Mouse (Mus musculus) left cerebral cortex, adult 9 months (tissue): ENCODE data around the gene Trnau1ap.
"Not testable (repeated sequence)": the region's sequence is repeated elsewhere in the genome, so short reads cannot be mapped to it uniquely, and the experiment has no call there.

Experiments
- DNase-seq, 2 experiments: peaks; one replicate each; pipeline ENCODE4 v3.0.0; 2022; ENCODE audit warnings: low spot score in 2 of 2

Trnau1ap gene

DNA sequence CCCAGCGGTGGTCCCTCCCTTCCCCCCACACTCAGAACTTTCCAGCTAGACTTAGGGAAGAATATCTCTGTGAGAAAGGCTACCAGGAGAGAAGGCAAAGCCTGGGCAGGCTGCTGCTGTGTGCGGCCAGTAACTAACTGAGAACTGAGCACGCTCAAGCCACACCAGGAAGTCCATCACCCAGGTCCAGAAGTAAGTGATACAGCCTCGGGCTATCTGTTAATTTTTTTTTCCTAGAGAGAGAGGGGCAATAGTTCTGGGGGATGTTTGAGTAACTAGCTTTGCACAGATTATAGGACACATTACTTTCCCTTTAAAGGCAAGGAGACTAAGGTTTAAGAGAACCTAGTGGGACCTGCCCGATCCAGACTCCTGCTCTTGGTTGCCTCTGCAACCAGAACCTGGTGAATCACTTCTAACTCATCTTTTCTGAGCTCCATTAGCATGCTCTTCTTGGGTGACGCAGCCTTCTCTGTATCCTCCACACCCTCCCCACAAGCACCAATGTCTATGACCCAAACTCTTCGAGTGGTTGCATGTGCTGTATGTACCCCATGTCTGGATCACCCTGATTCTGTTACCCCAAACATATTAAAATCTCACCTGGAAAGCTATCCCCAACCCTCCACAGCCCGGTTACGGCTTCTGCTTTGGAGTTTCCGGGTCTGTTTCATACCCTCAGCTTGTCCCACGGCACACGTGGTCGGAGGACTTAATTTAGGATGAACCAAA lies 15.2 kb upstream of the Trnau1ap start:
- no peak for DNase-seq

DNA sequence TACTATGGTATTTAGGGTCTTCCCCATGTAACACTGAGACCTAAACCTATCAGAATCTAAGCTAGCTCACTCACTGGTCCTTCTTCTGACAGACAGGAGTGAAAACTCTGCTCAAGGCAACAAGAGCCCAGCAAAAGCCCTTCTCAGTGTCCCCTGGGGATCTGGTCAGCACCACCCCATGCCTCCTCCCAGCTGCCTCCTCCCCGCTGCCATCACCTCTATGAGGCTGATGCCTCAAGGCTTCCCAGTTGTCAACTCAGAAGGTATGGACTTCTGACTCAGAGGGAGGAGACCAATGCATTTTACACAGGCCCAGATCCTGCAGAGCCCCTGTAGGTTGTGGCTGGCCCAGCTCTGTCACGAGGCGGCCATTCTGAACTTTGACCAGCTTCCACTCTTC lies 12.1 kb upstream of the Trnau1ap start:
- DNase-seq: no peak

DNA sequence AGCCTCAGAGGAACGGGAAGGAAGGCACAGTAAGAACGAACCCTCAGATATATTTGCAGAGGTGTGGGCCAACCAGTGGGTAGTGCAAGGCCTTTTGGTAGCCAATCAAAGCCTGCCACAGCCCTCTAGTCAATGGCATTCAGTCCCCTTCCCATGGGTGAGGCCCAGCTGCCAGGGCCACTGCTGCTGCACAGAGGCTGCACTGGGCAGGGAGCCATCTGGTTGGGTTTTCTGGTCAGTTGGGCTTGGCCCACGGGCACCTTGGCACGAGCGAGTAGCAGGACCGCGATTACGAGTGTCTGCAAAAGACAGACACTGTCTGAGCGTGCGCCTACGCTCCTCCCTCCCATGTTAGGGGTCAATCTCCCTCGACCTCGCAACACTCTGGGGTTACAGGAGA lies 9.6 kb upstream of the Trnau1ap start:
- DNase-seq: no peak

DNA sequence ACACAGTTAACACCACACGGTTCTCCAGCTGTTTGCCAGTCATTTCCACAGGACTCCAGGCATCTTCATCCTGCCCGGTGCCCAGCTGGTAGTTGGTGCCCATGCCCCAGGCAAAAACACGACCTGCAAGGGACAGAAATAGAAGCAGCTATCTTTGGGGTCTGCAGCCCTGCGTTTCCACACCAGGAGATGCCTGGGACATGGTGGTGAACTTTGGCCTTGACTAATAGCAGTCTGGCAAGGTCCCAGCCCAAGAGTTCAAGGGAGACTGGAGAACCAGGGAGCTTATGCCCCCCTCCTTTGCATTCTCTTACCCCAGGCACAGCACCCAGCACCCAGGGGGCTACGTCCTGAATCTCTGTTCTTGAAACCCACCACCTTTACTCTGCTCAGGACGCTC lies 3.5 kb upstream of the Trnau1ap start:
- DNase-seq: no peak

DNA sequence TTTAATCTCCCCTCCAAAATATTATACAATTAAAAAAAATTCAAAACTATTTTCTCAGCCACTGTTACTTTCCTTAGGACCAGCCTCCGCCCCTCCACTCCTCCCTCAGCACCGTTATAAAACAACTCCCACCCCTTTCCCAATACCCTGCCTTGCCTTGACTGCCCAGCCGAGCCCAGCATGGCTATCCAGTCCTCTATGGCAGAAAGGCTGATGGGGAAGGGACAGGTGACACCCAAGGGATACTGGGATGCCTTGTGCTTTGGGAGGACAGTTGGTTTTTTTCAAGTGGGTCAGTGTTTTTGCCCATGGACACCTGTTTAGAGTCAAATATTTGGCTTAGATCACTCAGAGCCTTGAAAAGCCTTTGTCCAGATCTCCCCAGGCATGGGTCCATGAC lies 2.6 kb upstream of the Trnau1ap start:
- DNase-seq: no peak

DNA sequence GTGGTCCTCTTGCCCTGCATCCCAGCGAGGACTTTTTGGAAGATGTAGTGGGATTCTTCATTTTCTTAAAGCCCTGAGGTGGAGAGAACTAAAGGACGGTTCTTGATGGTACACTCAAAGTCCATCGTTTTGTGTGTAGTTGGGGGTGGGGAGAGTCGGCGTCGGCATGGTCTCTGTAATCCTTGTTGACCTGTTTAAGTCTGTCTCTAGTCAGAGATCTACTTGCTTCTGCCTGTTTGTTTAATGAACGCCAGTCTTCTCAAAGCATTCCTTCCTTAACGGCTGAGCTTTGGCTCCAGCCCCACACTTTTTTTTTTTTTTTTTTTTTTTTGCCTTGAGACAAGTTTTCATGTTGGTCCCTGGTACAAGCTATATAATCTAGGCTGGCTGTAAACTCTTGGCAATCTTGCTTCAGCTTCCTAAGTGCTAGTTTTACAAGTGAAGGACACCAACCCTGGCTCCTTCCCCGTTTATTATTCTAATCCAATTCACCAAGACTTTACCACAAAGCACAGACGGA lies 557 bp upstream of the Trnau1ap start:
- no peak for DNase-seq

DNA sequence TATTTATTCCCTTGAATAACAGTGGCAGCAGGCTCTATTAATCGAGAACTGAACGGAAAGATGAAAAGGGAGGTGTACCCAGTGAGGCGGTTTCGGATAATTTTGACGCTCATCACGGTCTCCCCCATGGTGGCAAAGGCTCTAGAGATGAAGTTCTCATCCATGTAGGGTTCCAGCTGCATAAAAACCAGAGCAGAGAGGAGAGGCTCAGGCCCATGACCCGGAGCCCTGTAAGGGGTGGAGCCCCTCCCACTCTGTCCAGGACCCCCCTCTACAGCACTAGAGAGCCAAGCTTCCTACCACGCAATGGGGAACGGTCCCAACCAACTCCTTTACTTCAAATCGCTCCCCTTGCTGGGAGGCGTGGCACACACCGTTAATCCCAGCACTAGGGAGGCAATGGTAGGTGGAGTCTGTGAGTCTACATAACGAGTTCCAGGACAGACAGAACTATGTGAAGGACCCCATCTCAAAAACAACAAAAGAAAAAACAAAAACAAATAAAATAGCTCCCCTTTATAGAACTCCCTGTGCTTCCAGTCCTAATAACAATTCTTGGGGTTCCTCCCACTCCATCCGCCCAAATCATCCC lies 851 bp downstream of the Trnau1ap start:
- DNase-seq: no peak

DNA sequence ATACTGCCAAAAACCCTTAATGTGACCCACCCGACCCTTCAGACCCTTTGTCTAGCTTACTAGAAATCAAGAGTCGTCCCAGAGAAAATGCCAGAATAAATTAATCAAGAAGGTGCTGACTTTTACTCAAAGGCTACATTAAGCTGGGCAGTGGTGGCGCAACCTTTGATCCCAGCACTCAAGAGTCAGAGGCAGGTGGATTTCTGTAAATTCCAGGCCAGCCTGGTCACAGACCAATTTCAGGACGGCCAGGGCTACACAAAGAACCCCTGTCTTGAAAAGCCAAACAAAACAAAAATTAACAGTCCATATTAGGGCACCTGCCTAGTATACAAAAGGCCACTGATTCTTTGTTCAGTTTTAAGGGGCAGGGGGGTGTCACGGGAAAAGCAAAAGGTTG lies 2.9 kb downstream of the Trnau1ap start:
- no peak for DNase-seq

DNA sequence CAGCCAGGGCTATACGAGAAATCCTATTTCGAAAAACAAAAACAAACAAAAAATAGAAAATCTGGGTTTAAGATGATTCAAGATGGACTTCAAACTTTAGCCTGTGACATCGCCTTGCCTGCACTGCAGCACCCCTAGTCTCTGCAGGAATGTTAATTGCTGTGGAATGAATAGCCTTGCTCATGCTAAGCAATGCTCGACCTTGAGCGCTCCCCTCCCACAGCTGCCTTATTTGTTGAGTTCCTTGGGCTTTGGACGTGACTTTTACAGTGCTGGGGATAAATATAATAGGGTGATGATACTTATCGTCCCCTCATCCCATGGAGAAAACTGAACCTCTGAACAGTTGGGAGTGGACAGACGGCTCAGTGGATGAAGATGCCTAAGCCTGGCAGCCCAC lies 13.6 kb downstream of the Trnau1ap start:
- no peak for DNase-seq

DNA sequence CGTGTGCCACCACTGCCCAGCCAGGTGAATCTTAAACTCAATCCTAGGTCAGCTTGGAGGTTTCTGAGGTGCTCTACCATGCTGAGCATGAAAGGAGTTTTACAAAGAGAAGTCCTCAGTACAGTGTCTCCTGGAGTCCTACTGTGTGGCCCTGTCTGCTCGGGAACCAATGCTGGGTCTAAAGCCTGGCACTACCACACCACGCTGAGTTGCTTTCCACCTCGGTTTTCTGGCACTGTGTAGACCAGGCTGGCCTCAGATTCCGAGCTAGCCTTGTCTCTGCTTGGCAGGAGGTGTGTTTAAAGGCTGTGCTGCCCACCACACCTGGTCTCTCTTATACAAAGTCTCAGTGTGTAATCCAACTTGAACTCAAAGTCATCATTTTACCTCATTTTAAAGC lies 16.7 kb downstream of the Trnau1ap start:
- no peak for DNase-seq

DNA sequence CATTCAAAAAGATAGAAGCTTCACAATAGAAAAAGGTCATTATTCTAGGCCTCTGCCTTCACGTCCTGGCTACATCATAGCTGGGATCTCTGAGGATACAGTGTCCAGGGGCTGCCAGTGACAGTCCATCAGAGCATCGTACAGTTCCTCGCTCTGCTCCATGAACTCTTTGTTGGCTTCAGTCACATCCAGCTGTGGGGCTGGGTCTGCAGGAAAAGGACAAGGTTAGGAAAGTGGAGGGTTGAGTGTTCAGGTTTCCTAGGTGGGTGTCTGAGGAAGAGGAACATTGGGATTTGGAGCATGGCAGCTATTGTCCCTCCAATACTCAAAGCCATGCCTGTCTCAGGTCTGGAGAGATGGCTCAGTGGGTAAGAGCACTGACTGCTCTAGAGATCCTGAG lies 17.5 kb downstream of the Trnau1ap start:
- DNase-seq: no peak

DNA sequence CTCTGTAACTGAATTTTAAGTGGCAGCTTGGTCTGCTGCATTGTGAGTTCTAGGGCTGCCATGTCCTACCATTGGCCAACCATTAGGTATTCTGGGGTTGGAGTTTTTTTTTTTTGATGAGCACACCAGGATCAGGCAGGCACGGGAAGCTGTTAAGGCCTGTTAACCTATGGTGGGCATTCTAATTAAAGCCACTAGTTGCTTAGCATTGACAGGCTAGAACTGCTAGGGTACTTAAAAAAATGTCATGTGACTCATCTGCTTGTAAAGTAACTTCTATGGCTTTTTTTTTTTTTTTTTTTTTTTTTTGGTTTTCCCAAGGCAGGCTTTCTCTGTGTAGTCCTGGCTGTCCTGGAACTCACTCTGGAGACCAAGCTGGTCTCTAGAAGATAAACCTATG lies 18.1 kb downstream of the Trnau1ap start:
- DNase-seq: no peak

DNA sequence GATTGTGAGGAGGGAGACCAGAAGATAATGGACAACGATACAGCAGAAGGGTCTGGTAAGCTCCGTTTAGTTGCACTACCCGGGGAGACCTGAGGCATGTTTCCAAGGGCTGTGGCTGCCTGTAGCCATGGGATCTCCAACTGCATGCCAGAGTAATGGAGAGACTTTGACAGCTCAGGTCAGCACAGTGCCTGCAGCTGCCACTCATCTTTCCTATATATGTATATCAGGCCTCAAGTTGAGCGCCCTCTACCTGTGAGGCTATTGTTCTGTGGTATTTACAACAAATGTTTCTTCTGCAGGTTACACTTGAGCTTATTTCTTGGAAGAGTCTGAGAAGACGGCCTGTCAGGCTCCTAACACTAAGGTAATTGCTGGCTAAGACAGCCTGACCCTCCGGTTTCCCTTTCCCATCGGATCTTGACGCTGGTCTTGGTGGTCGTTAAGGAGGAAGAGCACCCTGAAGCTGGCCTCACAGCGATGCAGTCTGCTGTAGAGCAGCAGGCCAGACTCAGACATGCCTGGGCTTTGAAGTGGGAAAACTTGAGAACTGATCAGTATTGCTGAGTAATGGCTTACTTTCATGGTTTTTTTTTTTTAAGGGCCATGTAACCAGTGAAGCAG lies 19.4 kb downstream of the Trnau1ap start:
- peak in 1 of 2 experiments; percentile 32 for DNase-seq

DNA sequence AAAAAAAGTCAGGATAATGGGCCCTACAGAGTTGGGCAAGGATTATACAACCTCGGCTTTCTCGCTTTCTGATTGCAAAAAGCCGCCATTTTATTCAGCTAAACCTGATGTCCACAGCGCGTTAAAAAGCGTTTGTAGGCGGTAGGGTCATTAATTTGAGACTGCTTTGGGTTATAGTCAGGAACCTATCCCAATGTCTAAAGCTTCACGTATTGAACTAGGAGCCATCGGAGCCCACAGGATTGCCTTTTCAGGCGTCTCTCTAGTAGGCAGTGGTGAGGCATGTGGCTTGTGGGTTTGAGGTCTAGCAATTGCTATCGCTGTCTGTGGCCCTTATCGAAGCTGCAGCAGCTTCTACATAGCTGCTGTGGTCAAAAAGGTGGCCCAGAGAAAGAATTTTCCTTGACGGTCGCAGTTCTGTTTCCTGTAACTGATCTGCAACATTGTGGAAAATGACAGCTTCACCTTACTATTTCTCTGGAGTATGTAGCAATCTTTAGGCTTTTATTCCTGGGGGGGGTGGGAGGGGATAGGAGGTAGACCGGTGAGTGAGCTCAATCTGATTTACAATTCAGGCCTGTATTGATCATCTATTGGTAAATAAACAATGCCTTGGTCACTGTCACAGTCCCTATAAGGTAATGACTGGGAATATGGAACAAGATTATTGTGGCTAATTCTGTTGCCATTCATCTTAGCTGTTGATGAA lies 20.0 kb downstream of the Trnau1ap start:
- DNase-seq: peak in 1 of 2 experiments; percentile 42

DNA sequence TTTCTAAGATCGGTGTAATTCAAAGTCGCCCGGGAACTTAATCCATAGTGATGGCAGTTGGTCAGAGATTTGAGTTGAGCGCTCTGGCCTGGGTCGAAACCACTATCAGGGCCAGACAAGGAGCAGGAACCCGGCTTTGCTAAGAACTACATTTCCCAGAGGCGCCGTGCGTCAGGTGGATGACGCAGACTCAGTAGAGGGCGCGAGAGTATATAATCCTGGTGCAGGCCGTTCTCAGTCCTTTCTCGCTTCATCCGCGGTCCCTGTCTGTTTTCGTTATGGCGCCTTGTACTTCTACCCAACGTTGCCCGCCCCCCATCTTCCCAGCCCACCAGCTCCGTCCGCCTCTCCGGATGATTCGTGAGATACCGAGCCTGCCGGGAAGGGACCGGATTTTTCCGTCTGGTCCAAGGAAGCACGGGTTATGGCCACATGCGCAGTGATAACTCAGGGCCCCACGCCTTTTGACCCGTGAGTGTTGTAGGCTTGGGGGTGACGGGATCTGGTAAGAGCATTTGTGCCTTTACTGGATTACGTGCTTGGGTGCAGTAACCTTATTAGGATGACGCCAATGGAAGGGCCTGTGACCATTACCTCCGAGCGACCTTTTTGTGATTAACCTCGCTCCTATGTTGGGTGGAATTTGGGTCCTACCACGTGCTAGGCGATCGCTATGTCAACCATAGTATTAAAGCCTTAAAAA lies 20.8 kb downstream of the Trnau1ap start:
- peak; percentile 81 to 92 for DNase-seq

DNA sequence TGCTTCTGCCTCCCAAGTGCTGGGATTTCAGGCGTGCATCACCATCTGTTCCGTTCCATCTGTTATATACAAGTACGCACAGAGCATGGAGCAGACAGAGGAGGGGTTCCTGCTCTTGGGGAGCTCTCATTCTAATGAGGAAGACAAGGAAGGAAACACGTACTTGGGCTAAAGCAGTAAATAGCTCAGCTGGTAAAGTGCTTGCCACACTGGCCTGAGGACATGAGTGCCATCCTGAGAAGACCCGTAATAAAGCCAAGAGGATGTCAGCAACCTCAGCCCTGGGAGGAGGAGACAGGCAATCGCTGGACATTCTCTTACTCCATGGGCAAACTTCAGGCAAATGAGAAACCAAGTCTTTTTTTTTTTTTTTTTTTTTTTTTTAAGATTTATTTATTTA lies 23.3 kb downstream of the Trnau1ap start:
- no peak for DNase-seq

DNA sequence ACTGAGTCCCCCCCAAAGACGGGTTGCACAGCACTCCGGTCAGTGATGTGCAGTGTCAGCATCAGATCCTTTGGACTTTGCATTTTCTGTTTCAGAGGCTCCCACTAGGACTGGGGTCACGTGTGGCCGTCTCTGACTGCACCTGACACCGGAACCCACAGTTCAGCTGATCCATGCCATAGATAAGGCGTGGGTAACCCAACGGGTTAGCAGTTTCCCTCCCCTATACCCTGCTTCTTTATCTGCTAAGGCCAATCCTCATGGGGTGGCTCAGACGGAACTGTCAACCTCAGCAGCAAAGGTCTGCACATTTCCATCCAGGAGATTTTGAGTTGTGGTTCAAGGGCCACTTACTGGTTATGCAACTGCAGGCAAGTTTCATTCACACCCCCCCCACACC lies 24.1 kb downstream of the Trnau1ap start:
- DNase-seq: no peak

DNA sequence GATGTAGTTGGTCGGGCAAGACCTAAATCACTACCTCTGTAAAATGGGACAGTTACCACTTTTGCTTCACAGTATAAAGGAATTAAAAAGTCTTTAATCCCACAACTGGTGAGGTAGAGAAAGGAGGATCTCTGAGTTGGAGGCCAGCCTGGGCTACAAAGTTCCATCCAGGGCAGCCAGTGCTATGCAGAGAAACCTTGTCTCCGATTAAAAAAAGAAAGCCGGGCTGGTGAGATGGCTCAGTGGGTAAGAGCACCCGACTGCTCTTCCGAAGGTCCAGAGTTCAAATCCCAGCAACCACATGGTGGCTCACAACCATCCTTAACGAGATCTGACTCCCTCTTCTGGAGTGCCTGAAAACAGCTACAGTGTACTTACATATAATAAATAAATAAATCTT lies 25.9 kb downstream of the Trnau1ap start:
- DNase-seq: not testable (repeated sequence)

DNA sequence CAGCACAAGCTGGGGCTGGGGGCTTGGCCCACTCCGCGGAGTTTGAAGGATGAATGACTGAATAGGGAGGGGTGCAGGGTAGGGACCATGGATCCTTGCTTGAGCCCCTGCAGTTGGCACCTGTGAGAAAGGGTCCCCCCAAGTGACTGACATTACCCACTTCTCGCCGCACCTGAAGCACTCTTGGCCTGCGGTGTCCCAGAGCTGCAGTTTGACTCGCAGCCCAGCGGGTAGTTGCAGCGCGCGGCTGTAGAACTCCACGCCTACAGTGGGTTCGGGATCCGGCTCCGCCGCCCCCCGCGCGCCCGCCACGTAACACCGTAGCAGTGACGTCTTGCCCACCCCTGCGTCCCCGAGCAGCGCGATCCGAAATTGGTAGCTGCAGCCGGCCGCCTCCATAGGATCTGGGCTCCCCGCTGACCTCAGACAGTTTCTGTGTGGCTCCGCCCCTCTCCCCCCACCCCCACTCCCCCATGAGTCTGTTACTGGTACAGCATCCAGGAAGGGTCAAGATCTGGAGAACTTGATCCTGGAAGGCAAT lies 26.3 kb downstream of the Trnau1ap start, which contains the start of gene Rab42:
Gene Rab42 (minus strand): TSS at position 447 of the 541 bp plus-strand sequence.
- peak in 1 of 2 experiments; percentile 66 for DNase-seq

DNA sequence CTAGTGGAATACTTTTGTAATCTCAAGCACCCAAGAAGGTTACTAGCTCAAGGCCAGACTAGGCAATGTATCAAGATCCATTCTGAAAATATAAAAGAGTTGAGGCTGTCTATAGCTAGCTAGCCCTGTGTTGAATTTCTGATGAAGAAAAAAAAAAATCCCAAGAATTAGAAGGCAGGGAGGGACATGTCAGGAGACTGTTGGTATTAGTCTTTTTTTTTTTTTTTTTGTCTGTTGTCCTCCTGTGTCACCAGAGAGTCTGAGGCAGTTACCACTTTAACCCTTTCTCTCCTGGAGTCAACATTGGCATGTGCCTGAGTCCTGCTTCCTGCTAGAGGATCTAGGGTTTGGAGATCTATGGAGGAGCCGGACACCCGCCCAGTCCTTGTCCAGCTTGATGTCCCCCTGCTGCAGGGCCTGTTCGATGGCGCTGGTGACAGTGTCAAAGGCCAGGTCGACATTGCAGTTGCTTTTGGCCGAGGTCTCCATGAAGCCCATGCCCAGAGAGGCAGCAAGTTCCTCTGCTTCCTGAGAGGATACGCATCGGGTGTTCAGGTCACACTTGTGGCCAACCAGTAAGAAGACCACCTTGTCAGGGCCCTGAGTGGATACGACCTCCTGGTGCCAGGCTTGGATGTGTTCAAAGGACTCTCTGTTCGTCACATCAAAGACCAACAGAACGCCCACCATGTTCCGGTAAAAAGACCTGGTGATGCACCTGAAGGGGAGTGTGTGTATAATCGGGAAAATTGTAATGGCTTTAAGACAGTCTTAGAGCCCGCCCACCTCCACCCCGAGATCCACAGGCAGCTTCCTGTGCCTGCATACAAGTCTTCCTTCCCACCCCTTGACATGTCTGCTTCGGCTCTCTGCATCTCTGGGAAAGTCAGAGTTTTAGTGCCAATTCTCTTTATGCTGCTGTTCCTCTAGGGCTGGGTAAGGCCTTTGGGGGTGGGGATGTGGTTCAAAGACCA lies 27.1 kb downstream of the Trnau1ap start:
- no peak for DNase-seq
